Mouse (Mus musculus) testis, adult 2 months (tissue): ENCODE data around the gene 6030468B19Rik. TPM values are rescaled to one million over a fixed set of nuclear protein-coding genes. Genes with fewer than 3 reads are reported as not detected.

Experiments used
- H3K27ac ChIP-seq: fragments of 200-500 bp; 2 replicates; pipeline ENCODE4 v1.5.1; 2012; ENCODE audit warnings: low read depth, low read length; ENCODE audit not compliant: control insufficient read depth, insufficient read depth
- H3K27me3 ChIP-seq: fragments of 200-500 bp; 2 replicates; pipeline ENCODE4 v1.6.1; 2012; ENCODE audit warnings: mild to moderate bottlenecking, low read length, moderate library complexity; ENCODE audit not compliant: control insufficient read depth, insufficient read depth
- H3K36me3 ChIP-seq: fragments of 200-500 bp; 2 replicates; pipeline ENCODE4 v1.6.1; 2012; ENCODE audit warnings: mild to moderate bottlenecking, low read length; ENCODE audit not compliant: control insufficient read depth, insufficient read depth
- H3K4me1 ChIP-seq: fragments of 200-500 bp; 2 replicates; pipeline ENCODE4 v1.6.1; 2012; ENCODE audit warnings: low read length; ENCODE audit not compliant: control insufficient read depth, insufficient read depth
- H3K4me3 ChIP-seq: fragments of 200-500 bp; 2 replicates; pipeline ENCODE4 v1.5.1; 2012; ENCODE audit warnings: low read depth, mild to moderate bottlenecking, low read length, moderate library complexity, mixed read lengths; ENCODE audit not compliant: control insufficient read depth
- CTCF ChIP-seq: fragments of 200-500 bp; IDR thresholded peaks from 2 replicates; pipeline ENCODE4 v1.5.1; 2012; ENCODE audit warnings: low read depth, mild to moderate bottlenecking, inconsistent platforms, low read length, moderate library complexity; ENCODE audit not compliant: control insufficient read depth, insufficient read depth, insufficient replicate concordance
- POLR2A ChIP-seq: fragments of 200-500 bp; IDR thresholded peaks from 2 replicates; pipeline ENCODE4 v1.6.1; 2012; ENCODE audit warnings: low read depth, mild to moderate bottlenecking, inconsistent platforms, low read length, moderate library complexity; ENCODE audit not compliant: control insufficient read depth
- polyA plus RNA-seq: library from polyadenylated mRNA; depleted of rRNA; stranded (reverse); fragments of >200 nt; gene quantifications from 2 replicates; pipeline ENCODE4 v1.2.3, GENCODE M21; 2012

The 6030468B19Rik gene
- polyA plus RNA-seq, 1 experiment = not detected

DNA sequence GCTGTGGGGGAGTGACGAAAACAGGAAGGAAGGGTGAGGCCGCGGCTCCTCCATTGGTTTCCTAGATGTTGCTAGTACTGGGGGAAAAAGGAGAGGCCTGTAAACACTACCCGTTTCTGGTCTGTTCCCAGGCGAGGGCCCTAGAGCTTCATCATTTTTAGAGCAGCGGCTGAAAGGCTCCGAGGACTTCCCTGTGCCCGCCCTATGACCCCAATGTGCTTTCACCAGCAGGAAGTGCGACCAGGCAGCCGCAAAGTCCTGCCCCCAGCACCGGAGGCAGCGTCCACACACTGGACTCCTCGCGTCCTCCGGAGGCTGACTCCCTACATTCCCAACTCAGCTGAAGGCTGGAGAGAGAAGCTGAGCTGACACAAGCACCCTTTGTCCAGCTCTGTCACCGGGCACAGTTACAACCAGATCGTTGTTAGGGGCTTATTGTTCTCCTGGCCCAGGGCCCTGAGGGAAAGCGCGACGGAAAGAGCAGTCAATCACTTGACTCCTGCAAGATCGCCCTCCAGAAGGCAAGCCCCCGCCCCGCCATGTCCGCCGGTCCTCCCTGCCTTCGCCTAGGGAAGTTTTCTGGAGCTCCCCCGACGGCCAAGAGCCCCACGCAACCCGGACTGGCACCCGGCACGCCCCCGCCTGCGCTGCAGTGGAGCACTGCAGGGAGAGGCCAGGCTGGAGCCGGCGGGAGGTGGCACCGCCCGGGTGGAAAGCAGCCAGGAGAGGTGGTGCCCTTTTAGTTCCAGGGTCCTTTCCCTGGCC lies 17.8 kb upstream of the 6030468B19Rik start:
- no peaks in the 10 kb centered on the region for H3K27me3 ChIP-seq
- TF ChIP-seq CTCF (no peak), POLR2A (peak; percentile 36; the same call in 1 of the 2 replicates)
- peaks cover 29% of the 10 kb centered on the region for H3K4me1 ChIP-seq
- no peaks in the 10 kb centered on the region for H3K36me3 ChIP-seq
- peak overlapping the region; percentile 88 for H3K27ac ChIP-seq
- H3K4me3 ChIP-seq = peak overlapping the region; percentile 76

DNA sequence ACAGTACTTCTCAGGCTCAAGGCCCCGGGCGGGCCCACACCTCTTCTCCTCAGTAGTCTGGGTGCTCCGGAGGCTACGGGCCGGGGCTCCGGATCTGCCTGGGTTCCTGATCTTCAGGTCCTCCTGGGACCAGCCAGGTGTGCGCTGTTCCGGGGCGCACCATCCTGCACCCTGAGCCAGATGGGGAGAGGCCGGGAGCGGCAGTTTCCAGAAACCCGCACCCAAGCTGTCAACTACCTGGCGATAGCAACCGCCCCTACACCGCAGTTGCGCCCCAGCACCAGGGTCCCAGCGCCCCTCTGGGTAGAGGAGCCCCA lies 17.3 kb upstream of the 6030468B19Rik start:
- Histone ChIP-seq H3K36me3 (no peaks in the 10 kb centered on the region), H3K4me1 (peaks cover 29% of the 10 kb centered on the region), H3K27me3 (no peaks in the 10 kb centered on the region), H3K27ac (peak overlapping the region; percentile 69), H3K4me3 (peak overlapping the region; percentile 76)
- TF ChIP-seq CTCF (no peak), POLR2A (no peak; the same call in 1 of the 2 replicates)

DNA sequence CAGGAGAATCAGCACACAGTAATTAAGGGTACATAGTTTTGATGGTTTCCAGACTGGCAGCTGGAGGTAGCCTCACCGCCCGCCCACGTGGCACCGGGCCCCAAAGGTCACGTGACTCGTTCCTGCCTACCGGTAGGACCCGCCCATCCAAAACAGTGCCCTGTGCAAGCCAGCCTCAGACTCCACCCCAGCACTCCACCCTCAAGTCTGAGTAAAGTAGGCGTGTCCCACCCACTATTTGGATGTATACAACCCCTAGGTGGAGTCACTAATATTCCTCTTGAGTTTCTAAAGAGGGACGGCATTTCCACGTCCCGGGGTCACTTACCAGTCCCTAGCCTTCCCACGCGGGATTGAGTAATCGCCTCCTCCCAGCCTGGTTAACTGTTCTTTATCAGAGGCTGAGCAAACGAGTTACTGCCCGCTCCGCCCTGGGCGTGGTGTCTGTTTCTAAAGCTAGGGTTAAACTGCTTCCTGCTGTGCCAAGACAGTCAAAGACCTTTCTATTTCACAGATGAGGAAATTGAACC lies 16.8 kb upstream of the 6030468B19Rik start:
- H3K4me3 ChIP-seq = peak overlapping the region; percentile 76
- TF ChIP-seq CTCF (no peak), POLR2A (no peak; the same call in 1 of the 2 replicates)
- H3K27ac ChIP-seq = peak overlapping the region; percentile 69
- H3K36me3 ChIP-seq = no peaks in the 10 kb centered on the region
- H3K27me3 ChIP-seq = no peaks in the 10 kb centered on the region
- peaks cover 29% of the 10 kb centered on the region for H3K4me1 ChIP-seq

DNA sequence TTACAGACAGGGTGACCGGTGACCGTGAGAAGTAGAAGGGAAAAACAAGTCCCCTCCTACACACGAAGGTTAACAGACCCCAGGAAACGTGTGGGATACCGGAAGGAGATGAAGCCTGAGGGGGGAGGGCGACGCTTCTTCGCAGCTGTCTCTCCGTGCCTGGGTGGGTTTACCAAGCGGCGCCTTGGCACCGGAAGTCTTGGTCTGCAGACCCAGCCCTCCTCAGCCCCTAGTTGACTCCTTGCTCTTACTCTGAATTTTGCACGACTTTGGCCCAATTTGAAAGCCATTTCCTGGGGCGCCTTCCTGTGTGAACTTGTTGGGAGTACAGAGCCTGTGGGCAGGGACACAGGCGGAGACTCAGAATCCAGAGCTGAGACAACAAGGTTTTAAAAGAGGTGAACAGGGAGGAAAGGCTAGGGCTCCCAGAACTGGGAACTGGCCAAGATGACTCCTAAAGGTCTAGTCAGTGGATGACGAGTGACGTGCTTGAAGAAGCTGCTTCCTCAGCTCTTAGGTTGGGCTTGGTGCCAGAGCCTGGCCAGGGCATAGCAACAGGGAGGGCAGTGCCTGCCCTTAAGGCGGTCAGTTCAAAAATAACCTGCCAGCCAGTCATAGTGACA lies 16.1 kb upstream of the 6030468B19Rik start:
- TF ChIP-seq CTCF = no peak
- no peaks in the 10 kb centered on the region for H3K27me3 ChIP-seq
- H3K36me3 ChIP-seq = no peaks in the 10 kb centered on the region
- peaks cover 29% of the 10 kb centered on the region for H3K4me1 ChIP-seq
- H3K27ac ChIP-seq = peak overlapping the region; percentile 49; the same call in 1 of the 2 replicates
- peak overlapping the region; percentile 2 for H3K4me3 ChIP-seq

DNA sequence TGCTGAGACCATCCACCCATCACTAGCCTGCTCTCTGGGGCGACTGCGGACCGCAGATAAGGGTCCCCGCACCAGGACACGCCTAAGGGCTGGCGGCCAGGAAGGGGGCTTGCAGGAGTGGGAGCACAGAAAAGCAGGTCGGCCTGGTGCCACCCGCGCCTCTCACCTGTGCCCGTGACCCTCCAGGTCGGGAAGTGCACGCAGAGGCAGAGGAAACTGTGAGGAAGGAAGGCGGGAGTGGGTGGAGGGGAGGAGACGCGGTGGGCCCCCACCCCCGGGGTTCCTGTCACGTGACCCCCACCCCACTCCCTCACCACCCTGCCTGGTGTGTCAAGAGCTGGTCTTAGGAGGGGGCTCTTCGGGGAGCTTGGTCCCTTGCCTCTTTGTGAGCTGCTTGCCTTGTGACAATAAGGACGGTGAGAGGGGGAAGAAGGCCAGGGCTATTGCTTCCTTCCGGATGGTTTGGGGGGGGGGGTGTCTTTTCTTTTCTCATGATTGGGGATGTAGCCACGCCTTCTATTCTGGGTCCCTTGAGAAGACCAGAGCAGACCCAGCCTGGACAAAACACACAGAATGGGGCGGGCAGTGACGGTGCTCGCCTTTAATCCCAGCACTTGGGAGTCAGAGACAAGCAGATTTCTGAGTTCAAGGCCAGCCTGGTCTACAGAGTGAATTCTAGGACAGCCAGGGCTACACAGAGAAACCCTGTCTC lies 15.3 kb upstream of the 6030468B19Rik start, which contains the start of the genes Tmc8 and Tmc6:
Gene Tmc8, plus strand, starts transcription at position 84 of the 712 bp plus-strand sequence.
Gene Tmc6, minus strand, starts transcription at position 206 of the 712 bp plus-strand sequence.
- no peak for TF ChIP-seq CTCF
- TF ChIP-seq POLR2A = no peak
- H3K27ac ChIP-seq = peak within 1 kb of the TSS; percentile 49; the same call in 1 of the 2 replicates
- H3K27me3 ChIP-seq = no peaks in the 10 kb centered on the region
- peaks cover 29% of the 10 kb centered on the region for H3K4me1 ChIP-seq
- H3K4me3 ChIP-seq = peak within 1 kb of the TSS; percentile 2
- H3K36me3 ChIP-seq = no peaks in the 10 kb centered on the region

DNA sequence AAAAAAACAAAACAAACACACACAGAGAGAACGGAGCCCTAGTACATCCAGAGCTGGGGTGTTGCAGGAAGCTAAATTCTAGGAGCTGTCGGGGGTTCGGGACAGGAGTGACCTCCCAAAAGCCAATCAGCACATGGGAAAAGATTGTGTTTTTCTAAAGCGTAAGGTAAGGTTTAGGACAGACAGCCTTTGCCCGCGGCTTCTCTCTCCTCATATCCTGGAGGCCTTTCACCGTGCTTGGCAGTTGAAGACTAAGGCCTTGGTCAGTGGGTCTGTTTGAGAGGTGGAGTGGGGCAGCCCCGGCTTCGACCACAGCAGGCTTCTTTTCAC lies 14.8 kb upstream of the 6030468B19Rik start:
- Histone ChIP-seq H3K4me1 (peaks cover 29% of the 10 kb centered on the region), H3K27ac (no peak overlapping the region), H3K36me3 (no peaks in the 10 kb centered on the region), H3K4me3 (no peak overlapping the region), H3K27me3 (no peaks in the 10 kb centered on the region)
- TF ChIP-seq CTCF (no peak), POLR2A (no peak)

DNA sequence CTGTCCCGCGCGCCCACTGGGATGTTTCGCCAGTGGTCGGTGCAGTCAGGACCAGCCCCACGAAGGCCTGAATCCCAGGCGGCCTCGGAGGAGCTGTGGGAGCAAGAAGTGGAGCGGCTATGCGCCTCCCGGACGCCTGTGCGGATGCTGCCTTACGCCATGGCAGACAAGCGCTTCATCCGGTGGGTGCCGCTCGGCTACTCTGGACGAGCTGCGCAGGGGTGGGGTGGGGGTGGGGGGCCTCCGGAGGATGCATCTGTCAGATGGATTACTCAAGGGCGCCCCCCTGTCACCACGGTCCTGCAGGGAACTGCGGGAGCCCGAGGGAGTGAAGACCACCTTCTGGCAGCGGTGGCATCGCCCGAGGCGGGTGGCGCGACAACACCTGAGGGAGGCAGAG lies 14.4 kb upstream of the 6030468B19Rik start:
- Histone ChIP-seq H3K36me3 (no peaks in the 10 kb centered on the region), H3K27ac (no peak overlapping the region), H3K4me1 (peaks cover 29% of the 10 kb centered on the region), H3K27me3 (no peaks in the 10 kb centered on the region), H3K4me3 (no peak overlapping the region)
- TF ChIP-seq POLR2A (no peak), CTCF (no peak)
